10 mouse cellular contexts compared by ENCODE assay signal in the genomic region with DNA sequence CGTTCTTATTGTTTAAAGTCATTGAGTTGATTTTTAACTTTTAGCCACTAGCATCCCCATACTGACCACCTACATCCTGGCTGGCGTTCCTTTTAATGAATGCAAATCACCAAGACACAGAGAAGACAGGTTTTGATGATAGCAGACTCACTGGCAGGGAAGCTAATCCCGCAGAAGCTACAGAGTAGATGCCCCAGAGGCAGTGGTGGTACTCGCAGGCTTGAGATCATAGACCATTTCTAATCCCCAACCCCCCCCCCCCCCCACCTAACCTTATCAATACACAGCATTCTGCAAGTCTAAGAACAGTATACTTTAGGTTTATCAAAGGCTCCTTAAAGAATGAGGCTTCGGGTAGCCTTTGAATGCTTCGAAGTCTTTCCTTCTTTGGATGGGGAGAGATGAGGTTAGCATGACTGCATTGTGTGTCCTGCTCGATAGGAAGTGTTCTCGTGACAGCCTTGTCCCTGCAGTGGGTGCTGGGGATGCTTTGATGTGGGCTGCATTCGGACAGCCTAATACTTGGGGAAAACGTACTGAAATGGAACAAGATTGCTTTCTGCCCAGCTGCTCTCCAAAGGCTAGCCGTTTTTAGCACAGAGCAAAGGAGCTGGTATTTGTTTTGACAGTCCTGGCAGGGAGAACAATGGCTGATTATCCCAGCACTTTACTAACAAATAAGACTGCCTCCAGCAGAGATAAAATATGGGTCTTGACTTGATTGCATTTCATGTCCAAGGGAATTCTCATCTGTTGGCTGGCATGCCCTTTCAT. TPM values are rescaled to one million over a fixed set of nuclear protein-coding genes. Genes with fewer than 3 reads are reported as not detected.
DNase-seq lines count a peak whose midpoint lies in the region; ATAC-seq and TF ChIP-seq lines count a peak whose summit lies in the region.
"Had no signal": no experiment of that assay in that cellular context is flagged by ENCODE, and none has a peak within 500 bp of the region (broad histone marks: within the 10 kb centered on the region; RNA-seq: fewer than 3 reads in every experiment).

No protein-coding gene starts in this region.

- intact Hi-C loops in heart, adult 2 months (cut with DNase I) = no loop called here

- H3K9me3 ChIP-seq in heart, embryonic 13.5 days = 0 out of 2 replicates have a peak, but pooled peaks cover 4% of the 10 kb centered on the region
- H3K9me3 ChIP-seq in hindbrain, embryonic 15.5 days = no peaks in the 10 kb centered on the region
- no peaks in the 10 kb centered on the region for H3K9me3 ChIP-seq in neural tube, embryonic 12.5 days

- WGBS in heart, embryonic 13.5 days = 16% methylated on average over 11 of the region's 11 CpGs
- 22% methylated on average over 11 of the region's 11 CpGs for WGBS in heart, adult 2 months
- 10% methylated on average over 11 of the region's 11 CpGs for WGBS in hindbrain, embryonic 15.5 days
- 17% methylated on average over 11 of the region's 11 CpGs for WGBS in neural tube, embryonic 12.5 days

- no peak for DNase-seq in heart, adult 2 months
- peak; percentile 83 for DNase-seq in brain, embryonic 14.5 days (ENCODE audit: low read depth)
- DNase-seq in right cerebral cortex, postnatal 14 days = no peak
- no peak for DNase-seq in right cerebral cortex, postnatal 25 days
- DNase-seq in heart, adult 11 months = no peak
- DNase-seq: cerebellum, postnatal 14 days; thymus, postnatal 25 days had no signal

- H3K27me3 ChIP-seq in heart, embryonic 13.5 days (replicated peaks) = no peaks in the 10 kb centered on the region
- H3K27me3 ChIP-seq in heart, adult 2 months (ENCODE audit: control insufficient read depth, insufficient read depth, low read length) = no peaks in the 10 kb centered on the region
- H3K27me3 ChIP-seq in hindbrain, embryonic 15.5 days = no peaks in the 10 kb centered on the region
- H3K27me3 ChIP-seq in neural tube, embryonic 12.5 days (replicated peaks) = no peaks in the 10 kb centered on the region

- no peak overlapping the region for H3K27ac ChIP-seq in heart, embryonic 13.5 days (replicated peaks)
- no peak overlapping the region for H3K27ac ChIP-seq in heart, adult 2 months
- peak overlapping the region; percentile 27 for H3K27ac ChIP-seq in hindbrain, embryonic 15.5 days (replicated peaks)
- no peak overlapping the region for H3K27ac ChIP-seq in neural tube, embryonic 12.5 days

- TF ChIP-seq CTCF in heart, adult 2 months (IDR thresholded peaks at IDR 0.05) = no peak
- TF ChIP-seq CTCF in brain, embryonic 14.5 days (IDR thresholded peaks at IDR 0.05; ENCODE audit: borderline replicate concordance, extremely low read depth, insufficient read depth, insufficient read length) = no peak

- H3K4me1 ChIP-seq in heart, embryonic 13.5 days = peaks cover 4% of the 10 kb centered on the region; the same call in 1 of the 2 replicates
- H3K4me1 ChIP-seq in heart, adult 2 months (ENCODE audit: control insufficient read depth, insufficient read depth, low read length) = peaks cover 6% of the 10 kb centered on the region
- peaks cover 15% of the 10 kb centered on the region for H3K4me1 ChIP-seq in hindbrain, embryonic 15.5 days (replicated peaks)
- peaks cover 14% of the 10 kb centered on the region for H3K4me1 ChIP-seq in neural tube, embryonic 12.5 days

- no peak overlapping the region for H3K4me2 ChIP-seq in heart, embryonic 13.5 days
- no peak overlapping the region for H3K4me2 ChIP-seq in hindbrain, embryonic 15.5 days
- H3K4me2 ChIP-seq in neural tube, embryonic 12.5 days (replicated peaks) = peak overlapping the region; percentile 34

- no peak for TF ChIP-seq POLR2A in heart, adult 2 months (IDR thresholded peaks at IDR 0.05; ENCODE audit: insufficient read depth, low read depth, low read length)
- TF ChIP-seq POLR2A in brain, embryonic 14.5 days (IDR thresholded peaks at IDR 0.05; ENCODE audit: borderline replicate concordance, extremely low read depth, insufficient read depth, insufficient read length, poor library complexity, severe bottlenecking) = no peak

- no peak for TF ChIP-seq EP300 in heart, adult 2 months (IDR thresholded peaks at IDR 0.05; ENCODE audit: insufficient read depth, low read depth, low read length)

- H3K36me3 ChIP-seq in heart, embryonic 13.5 days = no peaks in the 10 kb centered on the region
- H3K36me3 ChIP-seq in heart, adult 2 months (ENCODE audit: control insufficient read depth, insufficient read depth, low read length) = no peaks in the 10 kb centered on the region
- no peaks in the 10 kb centered on the region for H3K36me3 ChIP-seq in hindbrain, embryonic 15.5 days
- H3K36me3 ChIP-seq in neural tube, embryonic 12.5 days = no peaks in the 10 kb centered on the region

- peak overlapping the region; percentile 19; the same call in 1 of the 2 replicates for H3K9ac ChIP-seq in heart, embryonic 13.5 days
- no peak overlapping the region for H3K9ac ChIP-seq in heart, adult 2 months (ENCODE audit: low read depth, low read length)
- no peak overlapping the region for H3K9ac ChIP-seq in hindbrain, embryonic 15.5 days
- no peak overlapping the region for H3K9ac ChIP-seq in neural tube, embryonic 12.5 days

- ATAC-seq in heart, embryonic 13.5 days (ENCODE audit: extremely low read depth, insufficient number of reproducible peaks, low FRiP score, low TSS enrichment) = no peak
- ATAC-seq in hindbrain, embryonic 15.5 days (ENCODE audit: low FRiP score, low read depth) = 0 out of 2 replicates have a peak, but pooled peaks have one; percentile 35
- peak; percentile 52 for ATAC-seq in neural tube, embryonic 12.5 days (ENCODE audit: low FRiP score, low read depth)

- no peak overlapping the region for H3K4me3 ChIP-seq in heart, embryonic 13.5 days
- H3K4me3 ChIP-seq in heart, adult 2 months = no peak overlapping the region
- H3K4me3 ChIP-seq in hindbrain, embryonic 15.5 days = no peak overlapping the region
- H3K4me3 ChIP-seq in neural tube, embryonic 12.5 days = no peak overlapping the region

- no peaks in the 10 kb centered on the region for H3K79me2 ChIP-seq in heart, adult 2 months (replicated peaks; ENCODE audit: control insufficient read depth, insufficient read depth, low read length)

RNA-seq across cellular contexts. Expression of a gene that starts 37.4 kb away (rescaled TPM):
- polyA plus RNA-seq in heart, embryonic 13.5 days (2015; fragmentation: Nextera tagmentation; extraction: Ambion mirVana) = 16.3 and 16.8 TPM in 2 replicates
- total RNA-seq in heart, adult 2 months (2021) = 1 to 10 TPM; 3.3 to 3.8 TPM
- 4.8 and 5.3 TPM in 2 replicates for polyA plus RNA-seq in heart, adult 2 months (2012; rRNA removed)
- 16.6 and 26.2 TPM in 2 replicates for polyA plus RNA-seq in brain, embryonic 14.5 days (2012; rRNA removed)
- 28.8 and 29.6 TPM in 2 replicates for polyA plus RNA-seq in hindbrain, embryonic 15.5 days (2015; fragmentation: Nextera tagmentation; extraction: Ambion mirVana)
- polyA plus RNA-seq in neural tube, embryonic 12.5 days (2016; fragmentation: Nextera tagmentation; extraction: Ambion mirVana) = 53.1 and 57.9 TPM in 2 replicates
